Mouse (Mus musculus) T-helper 1 cell (primary cell): Measurements from ENCODE around the gene Cdc37.

Experiments
- in situ Hi-C: fragments of 300-600 bp; cut with MboI, MseI; formaldehyde crosslinking; loops from one replicate; pipeline ENCODE4 v1.15.1; 2025; ENCODE audit warnings: high pct_unique_total_duplicates

Cdc37 gene

GRCm38 (mm10) chr9:21167140-21168097, 17.6 kb upstream of the Cdc37 start:
- in situ Hi-C loops, result no loop called here

- in situ Hi-C loops, result no loop called here
These were observed 16.7 kb upstream of the Cdc37 start for GRCm38 (mm10) chr9:21166516-21166915.

- in situ Hi-C loops, result no loop called here
These were observed 16.2 kb upstream of the Cdc37 start for GRCm38 (mm10) chr9:21165952-21166451.

- in situ Hi-C loops, result no loop called here
These were observed 15.5 kb upstream of the Cdc37 start, which contains the start of gene Pde4a for GRCm38 (mm10) chr9:21165041-21165951. Gene Pde4a (plus strand): TSS chr9:21165714.

- in situ Hi-C loops, result no loop called here
These were observed 14.3 kb upstream of the Cdc37 start for GRCm38 (mm10) chr9:21164072-21164471.

- in situ Hi-C loops, result no loop called here
These were observed 13.6 kb upstream of the Cdc37 start for GRCm38 (mm10) chr9:21163086-21164050.

- in situ Hi-C loops, result no loop called here
These were observed 11.6 kb upstream of the Cdc37 start for GRCm38 (mm10) chr9:21161209-21161909.

GRCm38 (mm10) chr9:21154787-21155186, 5.0 kb upstream of the Cdc37 start:
- in situ Hi-C loops, result no loop called here

GRCm38 (mm10) chr9:21153833-21154232, 4.1 kb upstream of the Cdc37 start:
- in situ Hi-C loops, result no loop called here

GRCm38 (mm10) chr9:21153331-21153730, 3.5 kb upstream of the Cdc37 start:
- in situ Hi-C loops, result no loop called here

- in situ Hi-C loops, result no loop called here
These were observed 2.9 kb upstream of the Cdc37 start for GRCm38 (mm10) chr9:21152715-21153114.

- in situ Hi-C loops, result no loop called here
These were observed 617 bp downstream of the Cdc37 start for GRCm38 (mm10) chr9:21149077-21149653.

- in situ Hi-C loops, result no loop called here
These were observed 1.4 kb downstream of the Cdc37 start for GRCm38 (mm10) chr9:21148427-21148826.

- in situ Hi-C loops, result no loop called here
These were observed 3.1 kb downstream of the Cdc37 start for GRCm38 (mm10) chr9:21146722-21147121.

GRCm38 (mm10) chr9:21145431-21145830, 4.4 kb downstream of the Cdc37 start:
- in situ Hi-C loops, result no loop called here

- in situ Hi-C loops, result no loop called here
These were observed 5.4 kb downstream of the Cdc37 start for GRCm38 (mm10) chr9:21144361-21144760.

GRCm38 (mm10) chr9:21141922-21142321, 7.9 kb downstream of the Cdc37 start:
- in situ Hi-C loops, result no loop called here

GRCm38 (mm10) chr9:21138386-21138785, 11.4 kb downstream of the Cdc37 start:
- in situ Hi-C loops, result no loop called here

GRCm38 (mm10) chr9:21137229-21137628, 12.6 kb downstream of the Cdc37 start:
- in situ Hi-C loops, result no loop called here

GRCm38 (mm10) chr9:21136401-21136800, 13.4 kb downstream of the Cdc37 start:
- in situ Hi-C loops, result no loop called here
